Mouse (Mus musculus) gastrocnemius, postnatal 36 days (tissue): ENCODE results near the gene Ppp1r9b. TPM values are rescaled to one million over a fixed set of nuclear protein-coding genes. Genes with fewer than 3 reads are reported as not detected.

ENCODE experiments used
- DNase-seq, 2 experiments: peaks; one replicate each; pipeline ENCODE4 v3.0.0; 2022
- intact Hi-C: fragments of 180-260 bp; cut with DNase I; formaldehyde crosslinking; loops from one replicate; pipeline ENCODE4 v1.15.1; 2025
- total RNA-seq, 2 experiments: library from RNA; stranded (reverse); gene quantifications; 2 replicates each; pipeline ENCODE4 v1.2.3; 2021

Ppp1r9b gene
- total RNA-seq, 2 experiments from 2014 or later = 21.9 to 22.0 TPM

- intact Hi-C loops = no loop called here
- DNase-seq = no peak
Measured at GRCm38 (mm10) chr11:94994947-94995772, 4.3 kb downstream of the Ppp1r9b start.

DNA sequence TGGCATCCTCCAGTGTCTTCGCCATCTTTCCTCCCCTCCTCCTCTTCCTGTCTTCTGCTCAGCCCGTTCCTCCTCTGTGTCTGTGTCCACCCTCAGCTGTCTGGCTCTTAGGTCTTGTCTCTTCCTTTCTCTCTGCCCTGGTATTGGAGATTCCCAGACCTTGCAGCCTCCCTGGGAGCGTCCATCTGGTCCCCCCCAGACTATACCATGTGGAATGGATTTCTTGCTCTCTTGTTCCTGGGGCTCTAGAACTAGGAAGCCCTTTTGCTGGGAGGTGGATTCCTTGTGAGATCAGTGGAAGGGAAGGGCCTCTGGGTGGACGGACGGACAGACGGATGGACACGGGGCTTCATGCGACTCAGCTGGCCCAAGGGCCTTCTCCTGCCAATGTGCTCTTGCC lies 5.3 kb downstream of the Ppp1r9b start:
- DNase-seq = no peak
- intact Hi-C loops = no loop called here

GRCm38 (mm10) chr11:94996984-94997383 lies 6.1 kb downstream of the Ppp1r9b start:
- intact Hi-C loops = no loop called here
- no peak for DNase-seq

DNA sequence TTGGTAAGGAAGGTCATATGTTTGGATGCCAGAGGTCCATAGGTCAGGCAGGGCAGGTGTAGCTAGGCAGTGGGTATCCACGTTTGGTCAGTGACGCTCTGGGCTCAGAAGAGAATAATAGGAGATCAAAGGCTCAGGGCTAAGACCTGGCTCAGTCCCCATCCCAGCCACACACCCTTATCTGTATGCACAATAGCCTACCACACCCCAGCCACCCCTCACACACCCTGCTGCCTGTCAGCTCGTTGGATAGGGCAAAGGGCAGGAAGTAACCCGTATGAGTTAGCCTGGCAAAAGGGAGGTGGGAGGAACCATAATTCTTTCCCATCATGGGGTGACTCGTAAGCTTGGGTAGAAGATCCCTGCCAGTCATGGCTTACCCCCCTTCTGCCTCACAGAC lies 6.8 kb downstream of the Ppp1r9b start:
- no peak for DNase-seq
- intact Hi-C loops = no loop called here

DNA sequence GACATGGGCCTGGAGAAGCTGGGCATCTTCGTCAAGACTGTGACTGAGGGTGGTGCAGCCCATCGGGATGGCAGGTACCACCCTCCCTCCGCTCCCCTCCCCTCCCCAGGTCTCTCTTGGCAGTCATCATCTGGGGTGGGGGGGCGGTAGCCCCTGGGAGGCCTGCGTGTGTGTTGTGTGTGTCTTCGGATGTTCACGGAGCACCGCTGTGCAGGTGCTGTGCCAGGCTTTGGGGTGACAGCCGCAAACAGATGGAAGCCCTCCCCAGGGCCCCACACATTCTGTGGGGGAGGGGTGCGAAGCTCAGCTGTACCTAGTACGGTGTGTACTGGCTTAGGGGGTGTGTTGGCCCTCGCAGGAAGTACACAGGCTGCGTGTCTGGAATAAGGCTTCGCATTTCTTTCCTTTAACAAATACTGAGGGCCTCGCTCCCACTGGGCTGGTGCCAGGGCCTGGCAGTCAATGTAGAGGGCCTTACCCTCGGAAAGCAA lies 7.3 kb downstream of the Ppp1r9b start:
- no peak for DNase-seq
- intact Hi-C loops = loop anchor here (2.0 kb wide), 1 partner anchor 57 kb away; no protein-coding TSS in a partner anchor

DNA sequence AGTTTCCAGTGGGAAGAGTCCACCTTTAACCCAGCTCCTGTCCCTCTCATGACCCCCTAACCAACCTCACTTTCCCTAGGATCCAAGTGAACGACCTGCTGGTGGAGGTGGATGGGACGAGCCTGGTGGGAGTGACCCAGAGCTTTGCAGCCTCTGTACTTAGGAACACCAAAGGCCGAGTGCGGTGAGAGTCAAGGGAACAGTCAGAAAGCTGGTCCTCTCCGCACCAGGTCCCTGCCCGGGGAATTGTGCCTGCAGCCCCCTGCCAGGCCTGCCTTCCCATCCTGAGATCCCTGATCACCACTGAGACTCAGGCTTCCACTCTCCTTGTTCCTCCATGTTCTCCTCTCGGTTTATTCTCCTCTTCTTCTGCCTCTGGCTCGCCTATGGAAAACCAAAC lies 9.3 kb downstream of the Ppp1r9b start:
- no peak for DNase-seq
- intact Hi-C loops = no loop called here

- intact Hi-C loops = no loop called here
- DNase-seq = peak in 1 of 2 experiments; percentile 34
Measured at GRCm38 (mm10) chr11:95000548-95000947, 9.7 kb downstream of the Ppp1r9b start.

DNA sequence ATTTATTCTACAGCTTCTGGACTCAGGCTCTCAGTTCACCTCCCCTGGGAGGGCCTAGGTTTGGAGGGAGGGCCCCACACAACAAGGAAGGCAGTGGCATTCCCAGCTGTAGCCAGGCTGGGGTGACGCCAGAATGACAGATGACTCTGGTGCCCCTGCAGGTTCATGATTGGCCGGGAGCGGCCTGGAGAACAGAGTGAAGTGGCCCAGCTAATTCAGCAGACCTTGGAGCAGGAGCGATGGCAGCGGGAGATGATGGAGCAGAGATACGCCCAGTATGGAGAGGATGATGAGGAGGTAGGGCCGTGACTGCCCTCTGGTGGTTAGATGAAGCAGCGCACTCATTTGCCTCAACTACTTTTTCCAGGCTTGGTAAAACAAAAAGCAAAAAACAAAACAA lies 10.2 kb downstream of the Ppp1r9b start:
- peak; percentile 36 to 74 for DNase-seq
- intact Hi-C loops = no loop called here

DNA sequence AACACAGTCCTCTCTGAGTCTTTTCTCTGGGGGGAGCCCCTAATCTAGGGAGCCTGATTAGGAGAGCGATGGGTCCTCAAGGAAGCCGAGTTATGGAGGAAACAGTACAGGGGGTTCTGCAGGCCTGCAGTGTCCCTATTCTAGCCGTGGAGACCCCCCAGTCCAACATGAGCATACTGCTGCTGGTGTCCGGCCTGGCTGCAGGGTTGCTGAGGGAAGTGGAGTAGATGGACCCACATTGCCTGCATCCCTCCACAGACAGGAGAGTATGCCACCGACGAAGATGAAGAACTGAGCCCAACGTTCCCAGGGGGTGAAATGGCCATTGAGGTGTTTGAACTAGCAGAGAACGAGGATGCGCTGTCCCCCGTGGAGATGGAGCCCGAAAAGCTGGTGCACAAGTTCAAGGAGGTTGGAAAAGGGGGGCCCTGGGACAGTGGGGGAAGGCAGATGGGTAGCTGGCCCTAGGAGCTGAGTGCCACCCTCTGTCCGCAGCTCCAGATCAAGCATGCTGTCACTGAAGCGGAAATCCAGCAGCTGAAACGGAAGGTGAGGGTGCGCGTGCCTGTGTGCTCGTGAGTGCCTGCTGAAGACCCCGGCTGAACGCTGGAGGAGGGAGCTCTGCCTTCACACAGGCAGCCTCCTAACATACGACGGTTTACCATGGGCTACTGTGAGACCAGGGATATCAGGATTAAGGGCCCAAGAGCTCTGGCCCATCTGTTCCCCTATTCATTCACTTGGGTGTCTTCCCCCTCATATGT lies 10.9 kb downstream of the Ppp1r9b start:
- no peak for DNase-seq
- intact Hi-C loops = no loop called here

- no peak for DNase-seq
- intact Hi-C loops = no loop called here
Measured at GRCm38 (mm10) chr11:95002705-95003104, 11.9 kb downstream of the Ppp1r9b start.

DNA sequence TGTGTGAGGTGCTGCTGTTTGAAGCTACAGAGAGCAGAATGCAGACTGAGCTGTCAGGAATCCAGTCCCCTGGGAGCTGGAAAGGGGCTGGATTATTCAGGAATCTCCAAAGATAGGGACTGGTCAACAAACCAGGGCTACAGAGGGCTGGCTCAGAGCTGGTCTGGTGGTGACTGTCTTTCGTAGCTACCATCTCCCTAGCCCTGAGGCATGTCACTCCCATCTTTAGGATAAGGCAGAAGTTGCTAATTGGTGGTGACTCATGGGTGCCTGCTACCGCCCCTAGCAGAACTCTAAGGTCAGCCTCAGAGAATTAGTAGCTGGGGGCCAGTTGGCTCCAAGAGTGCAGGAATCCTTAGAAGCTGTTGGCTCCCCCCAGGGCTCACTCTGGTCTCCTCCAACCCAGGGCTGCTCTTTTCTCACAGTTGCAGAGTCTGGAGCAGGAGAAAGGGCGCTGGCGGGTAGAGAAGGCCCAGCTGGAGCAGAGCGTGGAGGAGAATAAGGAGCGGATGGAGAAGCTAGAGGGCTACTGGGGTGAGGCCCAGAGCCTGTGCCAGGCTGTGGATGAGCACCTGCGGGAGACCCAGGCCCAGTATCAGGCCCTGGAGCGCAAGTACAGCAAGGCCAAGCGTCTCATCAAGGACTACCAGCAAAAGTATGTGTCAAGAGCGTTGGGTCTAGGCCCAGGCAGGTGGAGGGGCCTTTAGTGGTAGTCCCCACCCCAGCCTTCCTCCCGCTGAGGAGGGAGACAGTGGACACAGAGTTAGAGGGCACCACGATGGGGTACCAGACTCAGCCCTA lies 13.5 kb downstream of the Ppp1r9b start:
- no peak for DNase-seq
- intact Hi-C loops = no loop called here

DNA sequence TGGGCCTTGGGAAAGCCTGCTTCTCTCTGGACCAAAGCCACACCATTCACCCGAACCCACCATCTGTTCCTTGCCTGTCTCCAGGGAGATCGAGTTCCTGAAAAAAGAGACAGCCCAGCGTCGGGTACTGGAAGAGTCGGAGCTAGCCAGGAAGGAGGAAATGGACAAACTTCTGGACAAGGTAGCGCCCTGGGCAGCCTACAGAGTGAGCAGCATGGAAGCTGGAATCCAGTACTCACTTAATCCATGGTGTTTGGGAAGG lies 14.0 kb downstream of the Ppp1r9b start:
- intact Hi-C loops = no loop called here
- no peak for DNase-seq

DNA sequence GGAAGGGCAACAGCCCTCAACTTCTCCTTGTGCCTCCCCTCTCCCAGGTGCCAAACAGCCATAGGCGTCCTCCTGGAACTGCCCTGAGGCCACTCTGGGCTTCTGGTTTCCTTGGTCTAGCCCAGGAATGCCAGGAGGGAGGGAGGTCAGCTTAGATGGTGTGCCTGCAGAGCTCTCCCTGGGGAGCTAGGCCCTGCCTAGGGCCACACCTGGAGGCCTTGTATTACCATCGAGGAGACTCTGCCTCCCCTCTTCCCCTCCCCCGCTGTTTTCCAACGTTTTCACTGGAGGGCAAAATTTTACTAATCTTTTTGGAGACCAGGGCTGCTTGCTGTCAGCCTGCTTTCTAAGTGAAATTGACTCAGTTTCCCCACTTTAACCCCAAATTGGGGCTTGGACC lies 15.2 kb downstream of the Ppp1r9b start:
- DNase-seq = no peak
- intact Hi-C loops = no loop called here

DNA sequence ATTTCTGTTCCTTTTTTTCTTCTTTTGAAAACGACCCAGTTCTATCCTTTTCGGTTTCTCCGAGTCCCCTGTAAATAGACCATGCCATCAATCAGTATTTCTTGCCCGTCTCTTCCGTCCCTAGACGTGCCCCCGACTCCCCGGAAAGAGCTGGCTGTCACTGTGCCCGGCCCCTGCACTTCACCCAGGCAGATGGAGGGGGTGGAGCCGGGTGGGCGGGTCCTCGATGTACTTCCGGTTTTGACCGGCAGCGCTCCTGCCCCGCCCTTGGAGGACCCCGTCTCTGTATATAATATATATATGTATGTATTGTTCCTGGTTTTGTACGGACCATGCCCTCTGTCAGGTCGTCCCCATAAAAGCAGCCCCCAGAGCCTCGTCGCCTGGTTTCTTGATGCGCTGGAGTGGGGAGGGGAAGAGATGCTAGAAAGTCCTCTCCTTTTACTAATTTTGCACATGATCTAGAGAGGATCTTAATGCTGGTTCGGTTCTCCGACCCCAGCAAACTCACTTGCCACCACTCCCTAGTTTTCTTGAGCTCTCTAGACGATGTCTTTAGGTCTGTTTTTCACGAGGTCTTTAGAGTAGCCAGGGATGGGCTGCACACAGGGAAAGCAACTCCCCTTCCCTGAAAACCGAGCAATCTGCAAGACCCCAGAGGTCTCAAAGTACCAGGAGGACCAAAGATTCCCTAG lies 15.8 kb downstream of the Ppp1r9b start:
- peak; percentile 66 to 79 for DNase-seq
- intact Hi-C loops = no loop called here

GRCm38 (mm10) chr11:95007418-95007817 lies 16.6 kb downstream of the Ppp1r9b start:
- DNase-seq = no peak
- intact Hi-C loops = no loop called here

- intact Hi-C loops = no loop called here
- DNase-seq = no peak
Measured at GRCm38 (mm10) chr11:95008661-95009628, 18.1 kb downstream of the Ppp1r9b start.

DNA sequence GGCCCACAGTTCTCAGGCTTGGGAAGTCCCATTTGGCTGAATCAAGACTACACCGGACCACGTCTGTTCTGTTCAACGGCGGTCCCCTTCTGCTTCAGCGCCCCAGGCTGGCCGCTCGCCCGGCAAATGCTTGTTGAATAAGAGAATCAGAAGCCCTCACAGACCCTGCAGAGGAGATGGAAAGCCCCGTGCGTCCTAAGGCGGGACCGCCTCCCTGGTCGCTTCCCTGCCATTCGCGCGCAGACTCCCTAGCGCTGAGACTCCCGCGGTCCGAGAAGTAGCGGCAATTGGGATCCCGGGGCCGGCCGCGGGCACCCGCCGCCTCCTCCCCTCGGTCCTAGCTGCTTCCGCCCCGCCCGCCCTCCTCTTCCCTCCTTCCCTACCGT lies 18.8 kb downstream of the Ppp1r9b start, which contains the start of gene Samd14:
Samd14 (plus strand) TSS at position 251 of the 386 bp plus-strand sequence.
- intact Hi-C loops = no loop called here
- DNase-seq = peak in 1 of 2 experiments; percentile 44

GRCm38 (mm10) chr11:95010141-95010739 lies 19.4 kb downstream of the Ppp1r9b start:
- no peak for DNase-seq
- intact Hi-C loops = no loop called here
